Mouse (Mus musculus): ENCODE measurements at regions not wholly inside any gene's neighbourhood (a gene's known extent, or its start where the extent isn't known, plus 50 kb on each side); places are given as distances from the start of the nearest gene placed in this dataset.

GRCm38 (mm10) chr8:15490774-15491173 lies 444.9 kb upstream of the BB014433 start:
- H3K4me1 ChIP-seq (replicated peaks; ENCODE audit: control insufficient read depth, insufficient read depth, low read length), result no peaks in the 10 kb centered on the region
- H3K27me3 ChIP-seq (ENCODE audit: control insufficient read depth, insufficient read depth, low read length), result no peaks in the 10 kb centered on the region
- no peak overlapping the region for H3K27ac ChIP-seq (ENCODE audit: control insufficient read depth, insufficient read depth, low read length)
- H3K4me3 ChIP-seq (ENCODE audit: control insufficient read depth, insufficient read depth, low read length), result no peak overlapping the region
- 78% methylated on average over 4 of the region's 4 CpGs for WGBS
- TF ChIP-seq POLR2A (IDR thresholded peaks at IDR 0.05; ENCODE audit: control insufficient read depth, extremely low read depth, insufficient read depth, low read length, poor library complexity) (no peak), CTCF (IDR thresholded peaks at IDR 0.05; ENCODE audit: borderline replicate concordance, control insufficient read depth, extremely low read depth, insufficient read depth, low read length, poor library complexity) (no peak)
- no peaks in the 10 kb centered on the region for H3K36me3 ChIP-seq (ENCODE audit: control insufficient read depth, insufficient read depth, low read length)
- no peak for DNase-seq

GRCm38 (mm10) chr8:15487579-15487978 lies 441.7 kb upstream of the BB014433 start:
- whole genome bisulfite sequencing, result 68% methylated on average over 5 of the region's 5 CpGs
- Histone ChIP-seq H3K27me3 (ENCODE audit: control insufficient read depth, insufficient read depth, low read length) (no peaks in the 10 kb centered on the region), H3K27ac (ENCODE audit: control insufficient read depth, insufficient read depth, low read length) (no peak overlapping the region), H3K4me3 (ENCODE audit: control insufficient read depth, insufficient read depth, low read length) (no peak overlapping the region), H3K4me1 (replicated peaks; ENCODE audit: control insufficient read depth, insufficient read depth, low read length) (no peaks in the 10 kb centered on the region), H3K36me3 (ENCODE audit: control insufficient read depth, insufficient read depth, low read length) (no peaks in the 10 kb centered on the region)
- TF ChIP-seq POLR2A (IDR thresholded peaks at IDR 0.05; ENCODE audit: control insufficient read depth, extremely low read depth, insufficient read depth, low read length, poor library complexity), result no peak
- no peak for TF ChIP-seq CTCF (IDR thresholded peaks at IDR 0.05; ENCODE audit: borderline replicate concordance, control insufficient read depth, extremely low read depth, insufficient read depth, low read length, poor library complexity)
- no peak for DNase-seq

- Histone ChIP-seq H3K4me1 (replicated peaks; ENCODE audit: control insufficient read depth, insufficient read depth, low read length) (no peaks in the 10 kb centered on the region), H3K27ac (ENCODE audit: control insufficient read depth, insufficient read depth, low read length) (no peak overlapping the region), H3K4me3 (ENCODE audit: control insufficient read depth, insufficient read depth, low read length) (no peak overlapping the region), H3K27me3 (ENCODE audit: control insufficient read depth, insufficient read depth, low read length) (no peaks in the 10 kb centered on the region), H3K36me3 (ENCODE audit: control insufficient read depth, insufficient read depth, low read length) (no peaks in the 10 kb centered on the region)
- TF ChIP-seq CTCF (IDR thresholded peaks at IDR 0.05; ENCODE audit: borderline replicate concordance, control insufficient read depth, extremely low read depth, insufficient read depth, low read length, poor library complexity) (no peak), POLR2A (IDR thresholded peaks at IDR 0.05; ENCODE audit: control insufficient read depth, extremely low read depth, insufficient read depth, low read length, poor library complexity) (no peak)
- 85% methylated on average over 4 of the region's 4 CpGs for WGBS
- DNase-seq, result no peak
Observed at GRCm38 (mm10) chr8:15470561-15470960, 424.7 kb upstream of the BB014433 start.

GRCm38 (mm10) chr8:15468540-15469476 lies 422.9 kb upstream of the BB014433 start:
- H3K27me3 ChIP-seq (ENCODE audit: control insufficient read depth, insufficient read depth, low read length), result no peaks in the 10 kb centered on the region
- no peaks in the 10 kb centered on the region for H3K36me3 ChIP-seq (ENCODE audit: control insufficient read depth, insufficient read depth, low read length)
- TF ChIP-seq POLR2A (IDR thresholded peaks at IDR 0.05; ENCODE audit: control insufficient read depth, extremely low read depth, insufficient read depth, low read length, poor library complexity) (no peak), CTCF (IDR thresholded peaks at IDR 0.05; ENCODE audit: borderline replicate concordance, control insufficient read depth, extremely low read depth, insufficient read depth, low read length, poor library complexity) (no peak)
- no peak overlapping the region for H3K27ac ChIP-seq (ENCODE audit: control insufficient read depth, insufficient read depth, low read length)
- no peaks in the 10 kb centered on the region for H3K4me1 ChIP-seq (replicated peaks; ENCODE audit: control insufficient read depth, insufficient read depth, low read length)
- 67% methylated on average over 10 of the region's 10 CpGs for WGBS
- H3K4me3 ChIP-seq (ENCODE audit: control insufficient read depth, insufficient read depth, low read length), result no peak overlapping the region
- no peak for DNase-seq

- H3K36me3 ChIP-seq (ENCODE audit: control insufficient read depth, insufficient read depth, low read length), result no peaks in the 10 kb centered on the region
- no peaks in the 10 kb centered on the region for H3K27me3 ChIP-seq (ENCODE audit: control insufficient read depth, insufficient read depth, low read length)
- WGBS, result 58% methylated on average over 5 of the region's 5 CpGs
- H3K4me3 ChIP-seq (ENCODE audit: control insufficient read depth, insufficient read depth, low read length), result no peak overlapping the region
- H3K27ac ChIP-seq (ENCODE audit: control insufficient read depth, insufficient read depth, low read length), result no peak overlapping the region
- TF ChIP-seq POLR2A (IDR thresholded peaks at IDR 0.05; ENCODE audit: control insufficient read depth, extremely low read depth, insufficient read depth, low read length, poor library complexity), result no peak
- TF ChIP-seq CTCF (IDR thresholded peaks at IDR 0.05; ENCODE audit: borderline replicate concordance, control insufficient read depth, extremely low read depth, insufficient read depth, low read length, poor library complexity), result no peak
- no peaks in the 10 kb centered on the region for H3K4me1 ChIP-seq (replicated peaks; ENCODE audit: control insufficient read depth, insufficient read depth, low read length)
- DNase-seq, result no peak
Observed at GRCm38 (mm10) chr8:15438546-15438945, 392.7 kb upstream of the BB014433 start.

- no peaks in the 10 kb centered on the region for H3K27me3 ChIP-seq (ENCODE audit: control insufficient read depth, insufficient read depth, low read length)
- no peaks in the 10 kb centered on the region for H3K36me3 ChIP-seq (ENCODE audit: control insufficient read depth, insufficient read depth, low read length)
- no peak for TF ChIP-seq CTCF (IDR thresholded peaks at IDR 0.05; ENCODE audit: borderline replicate concordance, control insufficient read depth, extremely low read depth, insufficient read depth, low read length, poor library complexity)
- TF ChIP-seq POLR2A (IDR thresholded peaks at IDR 0.05; ENCODE audit: control insufficient read depth, extremely low read depth, insufficient read depth, low read length, poor library complexity), result no peak
- no peak overlapping the region for H3K27ac ChIP-seq (ENCODE audit: control insufficient read depth, insufficient read depth, low read length)
- no peak overlapping the region for H3K4me3 ChIP-seq (ENCODE audit: control insufficient read depth, insufficient read depth, low read length)
- H3K4me1 ChIP-seq (replicated peaks; ENCODE audit: control insufficient read depth, insufficient read depth, low read length), result no peaks in the 10 kb centered on the region
- DNase-seq, result no peak
- 68% methylated on average over 4 of the region's 4 CpGs for WGBS
Observed at GRCm38 (mm10) chr8:15394722-15395115, 348.8 kb upstream of the BB014433 start.

Data from thymus, adult 2 months (tissue).